Mouse (Mus musculus) ZHBTc4 (cell line): ENCODE results near the gene Olfr871.
"Not testable (repeated sequence)": the region's sequence is repeated elsewhere in the genome, so short reads cannot be mapped to it uniquely, and the experiment has no call there.

Experiments used
- DNase-seq: peaks from one replicate; pipeline ENCODE4 v3.0.0-alpha.2; 2011; ENCODE audit warnings: low read depth, low spot score

The Olfr871 gene

DNA sequence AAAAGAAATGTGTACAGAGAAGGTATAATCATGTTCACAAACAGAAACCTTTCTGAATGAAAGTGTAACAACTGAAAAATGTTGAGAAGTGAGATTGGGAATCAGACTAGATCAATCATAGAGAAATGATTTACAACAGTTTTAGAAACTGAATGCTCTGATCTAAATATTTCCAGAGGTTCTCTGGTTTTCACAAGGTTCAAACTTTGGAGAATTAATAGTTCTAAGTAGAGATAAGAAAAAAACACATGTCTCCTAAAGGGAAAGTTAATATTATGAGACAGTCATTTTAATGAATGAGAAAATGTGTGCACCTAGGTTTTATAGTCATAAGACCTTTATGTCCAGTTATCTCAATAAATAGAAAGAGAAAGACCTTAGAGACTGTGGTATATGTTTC is at the start of gene Olfr871:
Gene Olfr871, plus strand, starts transcription at position 301 of the 400 bp plus-strand sequence.
- DNase-seq: no peak

DNA sequence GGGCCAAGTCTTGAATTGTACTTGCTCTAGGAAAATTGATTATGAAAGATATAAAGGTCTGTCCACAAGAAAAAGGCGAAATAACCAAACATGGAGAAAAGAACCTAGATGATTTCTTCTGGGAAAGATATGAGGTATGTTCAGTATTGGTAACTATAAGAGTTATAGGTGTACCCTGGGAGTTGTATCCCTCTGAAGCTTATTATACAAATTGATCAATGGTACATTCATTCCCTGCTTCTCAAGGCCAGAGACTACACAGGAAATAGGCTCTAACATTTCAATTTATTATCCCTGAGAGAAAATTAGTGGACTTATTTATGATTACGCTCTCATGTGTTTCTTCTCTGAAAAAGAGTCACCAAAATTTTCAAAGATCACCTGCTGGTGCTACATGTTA is 38.0 kb upstream of the Olfr871 start, which contains the start of gene Olfr870:
Gene Olfr870, minus strand, starts transcription at position 101 of the 400 bp plus-strand sequence.
- no peak for DNase-seq

DNA sequence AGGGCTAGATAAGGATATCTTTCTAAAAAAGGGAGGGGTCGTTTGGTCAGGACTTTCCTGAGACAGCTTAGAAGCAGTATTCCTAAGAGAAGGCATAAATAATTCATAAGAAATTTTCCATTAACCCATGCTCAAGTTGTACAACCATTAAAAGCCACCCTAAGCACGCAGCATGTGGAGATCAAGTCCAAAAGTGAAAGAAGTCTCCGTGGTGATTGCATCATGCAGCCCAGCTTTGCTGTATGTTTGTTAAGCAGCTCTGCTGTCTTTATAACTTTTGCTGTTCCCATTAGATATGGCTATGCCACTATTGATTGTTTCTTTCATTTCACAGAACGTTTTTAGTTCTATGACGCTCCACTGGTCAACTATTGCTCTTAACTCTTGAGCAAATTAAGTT is 32.5 kb upstream of the Olfr871 start:
- DNase-seq: no peak

DNA sequence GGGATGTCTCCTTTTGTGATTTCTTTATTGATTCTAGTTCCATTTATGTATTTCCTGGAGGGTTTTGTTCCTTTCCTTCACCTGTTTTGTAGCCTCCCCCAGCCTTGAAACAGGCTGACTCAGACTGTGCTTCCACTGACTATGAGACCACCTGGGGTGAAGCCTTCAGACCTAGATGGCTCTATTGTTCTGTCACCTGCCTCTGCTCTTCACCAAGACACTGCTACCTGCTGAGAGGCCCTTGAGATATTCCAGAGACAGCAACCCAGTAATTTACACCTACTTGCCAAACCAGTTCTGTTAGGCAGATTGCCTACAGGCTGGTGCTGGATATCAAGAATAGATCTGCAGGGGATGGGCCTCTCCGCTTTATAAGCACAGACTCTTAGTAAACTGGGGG is 9.9 kb upstream of the Olfr871 start:
- DNase-seq: peak; percentile 82

DNA sequence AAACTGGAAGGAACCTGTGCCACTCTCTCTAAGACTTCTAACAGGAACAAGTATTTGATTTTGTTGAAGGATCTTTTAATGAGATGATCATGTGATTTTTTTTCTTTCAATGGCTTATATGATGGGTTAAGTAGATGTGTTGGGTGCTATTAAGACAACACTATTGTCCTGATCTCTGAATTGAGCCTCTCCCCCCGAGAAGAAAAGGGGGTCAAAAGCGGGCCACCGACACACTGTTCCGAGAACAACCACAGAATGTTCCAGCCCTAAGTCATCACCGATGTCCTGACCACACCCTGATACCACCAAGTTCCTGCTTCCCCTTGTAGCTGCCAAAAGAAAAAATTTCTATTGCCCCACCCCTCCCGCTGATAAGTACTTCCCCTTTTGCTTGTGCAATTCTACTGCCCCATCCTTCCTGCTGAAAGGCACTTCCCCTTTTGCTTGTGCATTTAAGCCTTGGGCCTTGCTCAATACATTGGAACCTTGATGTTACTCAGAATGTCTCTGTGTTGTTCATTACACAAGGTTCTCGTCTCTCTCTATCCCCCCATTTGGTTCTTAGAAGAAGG is 8.5 kb upstream of the Olfr871 start:
- DNase-seq: not testable (repeated sequence)

DNA sequence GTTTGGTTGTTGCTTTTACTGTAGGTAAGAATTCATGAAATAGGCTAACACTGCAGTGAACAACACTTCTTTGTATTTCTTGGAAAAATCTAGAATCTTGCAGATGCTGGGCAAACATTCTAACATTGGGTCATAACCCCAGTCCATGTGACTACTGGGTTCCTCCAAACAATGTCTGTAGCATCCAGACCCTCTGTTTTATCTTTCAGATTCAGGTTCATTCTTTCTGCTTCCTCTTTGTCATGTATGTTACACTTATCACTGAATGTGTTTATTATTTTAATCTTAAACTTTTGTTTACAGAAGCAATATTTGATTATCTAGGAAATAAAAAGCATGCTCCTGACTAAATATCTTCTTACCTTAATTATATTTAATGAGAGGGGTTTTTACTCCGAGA is 1.2 kb upstream of the Olfr871 start:
- no peak for DNase-seq

DNA sequence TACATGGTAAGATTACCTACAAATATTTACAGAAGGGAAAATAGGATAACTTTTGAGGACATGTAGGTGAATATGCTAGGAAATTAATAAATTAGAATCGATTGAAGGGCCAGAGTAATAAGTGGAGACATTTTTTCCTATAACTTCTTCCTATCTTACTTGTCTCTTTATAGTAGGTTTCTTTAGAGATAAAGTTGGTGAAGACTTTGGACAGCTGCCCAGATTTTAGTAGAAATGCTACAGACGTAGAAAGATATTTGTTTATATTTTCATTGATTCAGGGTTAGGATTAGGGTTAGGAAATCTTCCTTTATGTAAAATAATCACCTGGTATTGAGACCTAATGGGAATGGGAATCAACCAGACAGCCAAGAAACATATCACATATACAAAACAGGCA is 530 bp upstream of the Olfr871 start:
- no peak for DNase-seq

DNA sequence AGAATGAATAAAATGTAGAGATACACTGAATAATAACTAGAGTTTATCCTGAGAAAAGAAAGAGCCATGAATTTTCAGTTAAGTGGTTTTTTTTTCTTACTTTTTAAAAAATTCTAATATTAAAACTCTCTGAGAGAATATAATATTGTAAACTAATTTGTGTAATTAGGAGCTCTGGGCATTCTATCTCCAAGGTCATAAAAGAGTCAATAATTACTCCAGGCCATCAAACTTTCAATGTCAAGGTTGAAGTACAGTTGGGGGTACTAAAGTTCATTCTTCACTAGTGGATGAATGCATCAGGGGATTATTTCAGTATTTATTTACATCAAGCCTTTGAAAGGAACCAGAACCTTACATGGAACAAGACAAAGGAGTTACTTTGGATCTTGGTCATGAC is 24.8 kb downstream of the Olfr871 start, which contains the start of gene Olfr872:
Gene Olfr872, plus strand, starts transcription at position 301 of the 400 bp plus-strand sequence.
- no peak for DNase-seq

DNA sequence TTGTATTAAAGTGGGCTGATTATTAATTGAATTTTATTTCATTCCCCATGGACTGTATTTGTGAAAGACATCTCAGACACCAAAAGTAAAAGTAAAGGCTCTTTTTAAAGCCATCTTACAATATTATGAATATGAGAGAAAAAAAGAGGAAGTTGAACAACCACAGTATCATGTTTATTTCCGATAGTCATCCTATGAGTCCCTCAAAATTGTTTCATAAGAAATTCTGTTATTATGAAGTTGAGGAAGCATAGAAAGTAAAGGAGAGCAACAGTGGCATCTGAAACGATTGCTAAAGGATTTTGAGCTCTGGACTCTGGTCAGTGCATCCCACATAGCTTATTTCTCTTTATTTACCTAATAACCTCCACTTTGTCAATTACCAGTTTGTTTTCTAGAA is 25.4 kb downstream of the Olfr871 start:
- no peak for DNase-seq
